Mouse (Mus musculus) E14TG2a.4 (cell line): ENCODE measurements at regions not wholly inside any gene's neighbourhood (a gene's known extent, or its start where the extent isn't known, plus 50 kb on each side); places are given as distances from the start of the nearest gene placed in this dataset.
A peak's percentile ranks its signal among the peaks of the same experiment; 100 is the strongest.
"Not testable (repeated sequence)": the region's sequence is repeated elsewhere in the genome, so short reads cannot be mapped to it uniquely, and the experiment has no call there.

Experiments
- CTCF ChIP-seq: conservative IDR thresholded peaks from 2 replicates; pipeline ENCODE4 v1.5.1; 2014; ENCODE audit warnings: low read length
- NANOG ChIP-seq: IDR thresholded peaks from 2 replicates; pipeline ENCODE4 v1.6.1; 2014; ENCODE audit warnings: borderline replicate concordance, low read length, mixed read lengths
- POU5F1 ChIP-seq: IDR thresholded peaks from 2 replicates; pipeline ENCODE4 v1.6.1; 2014; ENCODE audit warnings: low read length, borderline replicate concordance

DNA sequence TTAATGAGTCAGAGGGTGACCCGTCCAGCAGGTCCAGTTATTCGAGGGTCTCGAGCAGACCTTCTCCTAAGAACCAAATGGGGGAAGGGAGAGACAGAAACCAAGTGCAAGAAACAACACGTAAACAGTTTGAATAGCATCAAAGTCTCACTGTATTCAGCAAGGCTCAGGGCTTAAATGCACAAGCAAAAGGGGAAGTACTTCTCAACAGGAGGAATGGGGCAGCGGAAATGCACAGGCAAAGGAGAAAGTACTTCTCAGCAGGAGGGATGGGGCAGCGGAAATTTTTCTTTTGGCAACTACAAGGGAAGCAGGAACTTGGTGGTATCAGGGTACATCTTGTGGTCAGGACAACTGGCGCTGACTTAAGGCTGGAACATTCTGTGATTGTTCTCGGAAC, 330.6 kb downstream of the 9430069I07Rik start:
- not testable (repeated sequence) for TF ChIP-seq CTCF, POU5F1
- TF ChIP-seq NANOG, result peak; percentile 43; the same call in 1 of the 2 replicates
